Mouse (Mus musculus) G1E (cell line): ENCODE measurements around the gene Prom2. TPM values are rescaled to one million over a fixed set of nuclear protein-coding genes. Genes with fewer than 3 reads are reported as not detected.

ENCODE experiments used
- ATAC-seq: 2 replicates; pipeline ENCODE4 v1.8.0; 2016; ENCODE audit warnings: mild to moderate bottlenecking; ENCODE audit not compliant: insufficient number of reproducible peaks, poor library complexity, low FRiP score, severe bottlenecking; ENCODE audit errors: extremely low read depth
- DNase-seq: peaks from one replicate; pipeline ENCODE4 v3.0.0; 2012; ENCODE audit warnings: low spot score
- H3K27me3 ChIP-seq: 2 replicates; pipeline ENCODE4 v1.6.1; 2012; ENCODE audit warnings: mild to moderate bottlenecking, low read length, inconsistent platforms; ENCODE audit not compliant: insufficient read depth
- H3K36me3 ChIP-seq: replicated peaks from 2 replicates; pipeline ENCODE3; 2012; ENCODE audit warnings: mild to moderate bottlenecking, inconsistent platforms
- H3K4me1 ChIP-seq: 2 replicates; pipeline ENCODE4 v1.6.1; 2012; ENCODE audit warnings: low read depth, low read length, inconsistent platforms, mixed read lengths; ENCODE audit not compliant: insufficient read depth
- H3K4me3 ChIP-seq: 2 replicates; pipeline ENCODE4 v1.5.1; 2012; ENCODE audit warnings: low read depth, mild to moderate bottlenecking, inconsistent platforms, low read length, moderate library complexity, mixed read lengths
- H3K9me3 ChIP-seq: replicated peaks from 2 replicates; pipeline ENCODE4 v1.6.1; 2012; ENCODE audit warnings: inconsistent platforms
- CTCF ChIP-seq: IDR thresholded peaks from 2 replicates; pipeline ENCODE4 v1.5.1; 2012; ENCODE audit warnings: low read depth, low read length, inconsistent platforms, mixed read lengths
- GATA1 ChIP-seq: IDR thresholded peaks from 2 replicates; pipeline ENCODE4 v1.6.1; 2012; ENCODE audit warnings: borderline replicate concordance, low read length, inconsistent platforms, mixed read lengths
- GATA2 ChIP-seq: IDR thresholded peaks from 2 replicates; pipeline ENCODE4 v1.6.1; 2012; ENCODE audit warnings: low read depth, low read length, inconsistent platforms, borderline replicate concordance
- POLR2AphosphoS5 ChIP-seq: IDR thresholded peaks from 2 replicates; pipeline ENCODE4 v1.6.1; 2012; ENCODE audit warnings: low read depth, low read length, inconsistent platforms; ENCODE audit not compliant: insufficient replicate concordance
- TAL1 ChIP-seq: conservative IDR thresholded peaks from 2 replicates; pipeline ENCODE4 v1.6.1; 2012; ENCODE audit warnings: low read depth, low read length, inconsistent platforms, mixed read lengths
- polyA plus RNA-seq: library from polyadenylated mRNA; stranded (reverse); fragments of >175 nt; gene quantifications from 2 replicates; pipeline ENCODE4 v1.2.3, GENCODE M21; 2012
- total RNA-seq, 2 experiments: library from RNA; stranded (forward) in 1 of 2; stranded (reverse) in 1 of 2; fragments of 200-1000 nt in 1 of 2; fragments of >200 nt in 1 of 2; fragmentation: Nextera tagmentation in 1 of 2; gene quantifications; 2 replicates each; pipeline ENCODE4 v1.2.3; 2014 to 2017

The Prom2 gene
- total and polyA plus RNA-seq, 3 experiments, result 0.11 TPM; not detected in 2

DNA sequence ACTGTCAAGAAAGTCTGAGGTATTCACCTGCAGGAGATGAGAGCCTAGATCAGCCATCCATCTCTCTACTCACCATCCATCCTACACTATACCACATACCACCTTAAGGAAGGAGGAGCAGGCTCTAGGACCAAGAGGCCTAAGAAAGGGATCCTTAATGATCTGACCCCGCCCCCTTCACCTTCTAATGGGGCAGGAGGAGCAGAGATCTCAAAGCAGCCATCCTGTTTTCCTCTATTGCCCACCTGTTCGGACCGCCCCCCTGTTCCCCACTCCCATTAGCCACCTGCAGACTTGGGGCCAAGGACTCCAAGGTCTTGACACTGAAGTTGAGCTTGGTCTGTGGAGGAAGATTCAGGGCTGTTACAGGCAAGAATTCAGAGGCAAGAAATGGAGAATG lies 10.8 kb downstream of the Prom2 start:
- Histone ChIP-seq H3K4me1 (no peaks in the 10 kb centered on the region), H3K36me3 (no peaks in the 10 kb centered on the region), H3K9me3 (no peaks in the 10 kb centered on the region), H3K4me3 (no peak overlapping the region), H3K27me3 (no peaks in the 10 kb centered on the region)
- ATAC-seq (no peak), DNase-seq (no peak)
- TF ChIP-seq POLR2AphosphoS5, result no peak
- TF ChIP-seq GATA1, result no peak
- no peak for TF ChIP-seq CTCF
- no peak for TF ChIP-seq GATA2
- no peak for TF ChIP-seq TAL1

GRCm38 (mm10) chr2:127525004-127525775 lies 16.1 kb downstream of the Prom2 start:
- TF ChIP-seq GATA2, result no peak
- TF ChIP-seq GATA1, result no peak
- no peak for TF ChIP-seq TAL1
- TF ChIP-seq CTCF, result no peak
- no peak for TF ChIP-seq POLR2AphosphoS5
- peaks cover 15% of the 10 kb centered on the region for H3K27me3 ChIP-seq
- no peaks in the 10 kb centered on the region for H3K4me1 ChIP-seq
- ATAC-seq (no peak), DNase-seq (no peak)
- H3K4me3 ChIP-seq, result no peak overlapping the region
- no peaks in the 10 kb centered on the region for H3K36me3 ChIP-seq
- no peaks in the 10 kb centered on the region for H3K9me3 ChIP-seq

DNA sequence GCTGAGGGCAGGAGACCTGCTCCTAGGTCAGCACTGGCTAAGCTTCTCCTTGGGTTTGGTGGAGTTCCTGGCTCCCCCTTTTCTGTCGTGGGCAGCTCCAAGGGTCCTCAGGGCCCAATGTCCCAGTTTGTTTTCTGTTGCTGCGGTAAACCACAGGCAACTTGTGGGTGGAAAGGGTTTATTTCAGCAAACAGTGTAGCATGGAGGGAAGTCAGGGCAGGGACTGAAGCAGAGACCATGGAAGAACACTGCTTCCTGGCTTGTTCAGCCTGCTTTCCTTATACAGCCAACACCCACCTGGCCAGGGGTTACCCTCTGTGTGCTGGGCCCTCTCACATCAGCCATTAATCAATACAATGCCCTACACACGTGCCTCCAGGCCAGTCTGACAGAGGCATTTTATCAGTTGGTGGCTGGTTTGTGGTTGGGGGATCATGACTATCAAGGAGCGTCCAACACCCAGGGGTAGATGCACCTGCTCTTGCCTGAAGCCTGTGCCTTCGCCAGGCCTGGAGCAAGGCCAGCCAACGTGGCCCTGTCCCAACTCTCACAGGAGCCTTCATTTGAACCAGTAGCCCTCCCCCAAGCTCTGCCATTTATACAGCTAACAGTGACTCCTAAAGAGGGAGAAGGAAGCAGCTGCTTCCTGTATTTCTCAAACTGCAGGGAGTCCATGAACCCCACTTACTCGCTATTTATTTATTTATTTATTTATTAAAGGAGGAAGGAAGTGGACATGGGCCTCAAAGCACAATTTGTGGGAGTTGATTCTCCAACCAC lies 17.1 kb downstream of the Prom2 start:
- no peak for ATAC-seq
- Histone ChIP-seq H3K36me3 (no peaks in the 10 kb centered on the region), H3K27me3 (peaks cover 15% of the 10 kb centered on the region), H3K9me3 (no peaks in the 10 kb centered on the region), H3K4me1 (no peaks in the 10 kb centered on the region), H3K4me3 (no peak overlapping the region)
- TF ChIP-seq GATA2 (no peak), POLR2AphosphoS5 (no peak), CTCF (no peak), TAL1 (no peak), GATA1 (no peak)
- DNase-seq, result no peak

- H3K27me3 ChIP-seq, result peaks cover 19% of the 10 kb centered on the region
- TF ChIP-seq GATA2, result no peak
- no peak for TF ChIP-seq TAL1
- TF ChIP-seq POLR2AphosphoS5, result no peak
- TF ChIP-seq GATA1, result no peak
- DNase-seq (no peak), ATAC-seq (no peak)
- H3K36me3 ChIP-seq, result no peaks in the 10 kb centered on the region
- H3K4me1 ChIP-seq, result no peaks in the 10 kb centered on the region
- no peaks in the 10 kb centered on the region for H3K9me3 ChIP-seq
- no peak within 1 kb of the TSS for H3K4me3 ChIP-seq
Measured at GRCm38 (mm10) chr2:127522006-127522441, 19.2 kb downstream of the Prom2 start, which contains the start of gene Kcnip3. Kcnip3 (minus strand) TSS chr2:127522094.

DNA sequence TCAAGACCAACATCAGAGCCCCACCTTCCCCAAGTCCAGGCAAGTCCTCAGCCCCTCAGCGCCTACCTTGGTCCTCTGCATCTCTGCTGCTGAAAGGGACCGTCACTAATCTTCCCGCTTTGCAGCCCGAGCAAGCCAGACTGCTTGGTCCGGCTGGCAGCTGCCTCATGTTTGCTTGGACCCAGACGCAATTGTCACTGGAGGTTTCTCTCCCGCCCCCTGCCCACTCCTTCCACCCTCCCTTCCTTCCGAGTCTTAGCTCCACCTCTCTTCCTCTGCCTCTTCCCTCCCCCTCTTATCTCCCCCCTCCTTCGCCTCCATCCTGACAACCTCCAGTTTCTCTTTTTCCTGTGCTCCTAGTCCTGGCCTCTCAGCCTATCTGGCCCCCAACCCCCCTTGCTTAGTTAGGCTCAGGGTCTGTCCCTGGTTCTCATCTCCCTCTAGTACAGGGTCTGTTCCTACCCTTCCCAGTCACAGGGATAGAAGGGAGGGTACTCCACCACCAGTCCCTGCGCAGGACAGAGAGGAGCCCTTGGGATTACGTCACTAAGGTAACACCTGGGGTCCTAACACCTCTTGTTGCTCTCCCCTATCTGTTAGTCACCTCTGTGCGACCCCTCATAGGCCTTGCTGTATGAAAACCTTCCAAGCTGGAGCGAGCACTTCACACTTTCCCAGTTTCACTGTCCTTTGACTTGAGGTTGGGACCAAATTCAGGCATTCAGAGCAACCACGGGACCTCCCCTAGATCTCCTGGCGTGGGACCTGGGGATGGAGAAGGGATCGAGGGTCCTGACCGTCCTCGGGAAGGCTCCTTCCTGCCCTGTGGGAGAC lies 19.9 kb downstream of the Prom2 start:
- no peaks in the 10 kb centered on the region for H3K9me3 ChIP-seq
- TF ChIP-seq POLR2AphosphoS5 (no peak), TAL1 (no peak), GATA1 (no peak)
- H3K4me1 ChIP-seq, result no peaks in the 10 kb centered on the region
- no peak for ATAC-seq
- peaks cover 19% of the 10 kb centered on the region for H3K27me3 ChIP-seq
- H3K36me3 ChIP-seq, result no peaks in the 10 kb centered on the region
- no peak overlapping the region for H3K4me3 ChIP-seq
- no peak for DNase-seq

DNA sequence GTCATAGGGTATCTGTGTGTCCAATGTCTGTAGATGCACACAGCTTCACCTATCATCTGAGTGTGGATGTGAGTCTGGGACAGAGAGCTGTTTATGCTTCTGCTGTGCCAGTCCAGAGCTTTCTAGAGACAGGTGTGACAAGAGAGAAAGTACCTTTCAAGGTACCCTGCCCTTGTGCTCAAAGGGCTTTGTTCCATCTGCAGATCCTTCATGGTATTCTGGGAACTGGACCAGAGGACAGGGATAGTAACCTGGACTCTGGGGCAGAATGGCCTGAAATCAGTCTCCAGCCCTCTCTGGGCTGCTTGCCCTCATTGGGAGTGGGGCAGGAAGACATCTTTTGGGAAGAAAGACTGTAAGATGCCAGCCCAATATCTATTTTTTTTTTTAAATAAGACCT lies 21.1 kb downstream of the Prom2 start:
- no peak for ATAC-seq
- peaks cover 21% of the 10 kb centered on the region for H3K27me3 ChIP-seq
- no peak for DNase-seq
- H3K9me3 ChIP-seq, result no peaks in the 10 kb centered on the region
- H3K4me1 ChIP-seq, result no peaks in the 10 kb centered on the region
- H3K36me3 ChIP-seq, result no peaks in the 10 kb centered on the region
- no peak overlapping the region for H3K4me3 ChIP-seq
- TF ChIP-seq POLR2AphosphoS5 (no peak), CTCF (no peak), GATA1 (no peak), TAL1 (no peak), GATA2 (no peak)
